Mouse (Mus musculus): ENCODE results near the gene Ms4a6c. TPM values are rescaled to one million over a fixed set of nuclear protein-coding genes. Genes with fewer than 3 reads are reported as not detected.
"Not testable (repeated sequence)": the region's sequence is repeated elsewhere in the genome, so short reads cannot be mapped to it uniquely, and the experiment has no call there.

The Ms4a6c gene
- polyA plus RNA-seq, 1 experiment from 2014 or later: 1.1 TPM

DNA sequence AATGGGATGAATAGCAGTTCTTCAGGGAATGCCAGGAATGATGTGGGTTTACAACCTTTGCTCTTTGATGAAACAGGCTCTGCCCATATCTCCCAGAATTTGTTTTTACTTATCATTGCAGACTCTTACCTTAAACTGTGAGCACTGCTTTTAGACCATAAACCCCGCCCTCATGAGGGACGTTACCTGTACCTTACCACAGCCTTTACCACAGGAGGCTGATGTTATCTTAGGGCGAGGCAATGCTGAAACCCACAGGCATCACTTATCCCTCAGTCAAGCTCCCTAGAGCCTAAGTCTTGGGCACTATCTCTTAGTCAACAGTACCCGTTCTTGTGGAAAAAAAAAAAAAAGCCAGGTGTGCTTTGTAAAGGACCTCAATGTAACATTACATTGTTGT is 47.7 kb downstream of the Ms4a6c start:
- no peak for ATAC-seq (ENCODE audit: insufficient read depth, low FRiP score, low TSS enrichment)
- 74% methylated on average over 4 of the region's 4 CpGs for WGBS
- H3K27ac ChIP-seq (ENCODE audit: low read depth, low read length): no peak overlapping the region
- H3K9ac ChIP-seq (ENCODE audit: low read length): no peak overlapping the region
- no peak for DNase-seq (ENCODE audit: low spot score)
- no peaks in the 10 kb centered on the region for H3K36me3 ChIP-seq (ENCODE audit: control insufficient read depth, insufficient read depth, low read length)
- no peaks in the 10 kb centered on the region for H3K4me1 ChIP-seq (ENCODE audit: control insufficient read depth, insufficient read depth, low read length)
- no peaks in the 10 kb centered on the region for H3K9me3 ChIP-seq (ENCODE audit: control insufficient read depth, low read length)
- H3K4me2 ChIP-seq (ENCODE audit: low read depth): no peak overlapping the region
- no peak overlapping the region for H3K4me3 ChIP-seq (ENCODE audit: low read depth, low read length)
- no peaks in the 10 kb centered on the region for H3K27me3 ChIP-seq (ENCODE audit: control insufficient read depth, insufficient read depth, low read length)

DNA sequence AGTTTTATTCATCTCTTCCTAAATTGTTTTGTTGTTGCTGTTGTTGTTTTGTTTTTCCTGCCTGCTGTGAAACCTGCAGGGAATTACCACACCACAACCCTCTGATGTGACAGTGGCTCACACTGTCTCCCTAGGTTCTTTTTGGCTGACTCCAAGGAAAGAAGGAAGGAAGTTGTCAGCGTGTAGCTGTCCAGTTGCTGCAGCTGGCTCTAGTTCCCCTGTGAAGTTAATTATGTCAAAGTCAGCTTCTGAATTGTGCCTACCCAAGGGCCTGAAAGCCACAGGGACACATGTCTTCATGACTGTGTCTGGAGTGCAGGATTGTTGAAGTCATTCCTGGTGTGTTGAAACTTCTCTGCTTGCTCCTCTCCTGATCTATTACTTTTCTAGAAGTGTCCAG is 48.2 kb downstream of the Ms4a6c start:
- not testable (repeated sequence) for H3K36me3 ChIP-seq (ENCODE audit: control insufficient read depth, insufficient read depth, low read length); ATAC-seq (ENCODE audit: insufficient read depth, low FRiP score, low TSS enrichment); H3K27me3 ChIP-seq (ENCODE audit: control insufficient read depth, insufficient read depth, low read length); H3K9ac ChIP-seq (ENCODE audit: low read length); H3K4me1 ChIP-seq (ENCODE audit: control insufficient read depth, insufficient read depth, low read length); DNase-seq (ENCODE audit: low spot score); H3K27ac ChIP-seq (ENCODE audit: low read depth, low read length); H3K4me3 ChIP-seq (ENCODE audit: low read depth, low read length); H3K4me2 ChIP-seq (ENCODE audit: low read depth); H3K9me3 ChIP-seq (ENCODE audit: control insufficient read depth, low read length)
- WGBS: 55% methylated on average over 1 of the region's 1 CpGs

DNA sequence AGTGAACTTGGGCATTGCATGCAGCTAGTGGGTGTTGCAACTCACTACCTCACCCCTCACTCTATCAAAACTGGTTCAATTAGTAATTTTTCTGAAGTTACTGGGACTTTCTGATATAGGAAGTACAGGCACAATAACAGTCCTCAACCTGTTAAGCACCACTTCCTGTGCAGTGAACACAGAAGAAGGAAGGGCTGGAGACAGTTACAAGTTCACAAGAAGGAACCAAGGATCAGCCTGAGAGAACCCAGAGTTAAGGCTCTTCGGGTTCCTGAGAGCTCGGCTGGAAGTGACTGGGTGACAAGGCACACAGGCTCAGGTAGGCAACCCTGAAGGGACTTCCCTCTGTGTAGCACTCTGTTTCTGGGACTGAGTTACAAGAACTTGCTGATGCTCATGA is 49.2 kb downstream of the Ms4a6c start:
- not testable (repeated sequence) for ATAC-seq (ENCODE audit: insufficient read depth, low FRiP score, low TSS enrichment); DNase-seq (ENCODE audit: low spot score); H3K9me3 ChIP-seq (ENCODE audit: control insufficient read depth, low read length); H3K36me3 ChIP-seq (ENCODE audit: control insufficient read depth, insufficient read depth, low read length); H3K4me1 ChIP-seq (ENCODE audit: control insufficient read depth, insufficient read depth, low read length); H3K27ac ChIP-seq (ENCODE audit: low read depth, low read length); H3K4me2 ChIP-seq (ENCODE audit: low read depth); H3K4me3 ChIP-seq (ENCODE audit: low read depth, low read length); H3K9ac ChIP-seq (ENCODE audit: low read length); H3K27me3 ChIP-seq (ENCODE audit: control insufficient read depth, insufficient read depth, low read length)
- 83% methylated on average over 2 of the region's 2 CpGs for WGBS

DNA sequence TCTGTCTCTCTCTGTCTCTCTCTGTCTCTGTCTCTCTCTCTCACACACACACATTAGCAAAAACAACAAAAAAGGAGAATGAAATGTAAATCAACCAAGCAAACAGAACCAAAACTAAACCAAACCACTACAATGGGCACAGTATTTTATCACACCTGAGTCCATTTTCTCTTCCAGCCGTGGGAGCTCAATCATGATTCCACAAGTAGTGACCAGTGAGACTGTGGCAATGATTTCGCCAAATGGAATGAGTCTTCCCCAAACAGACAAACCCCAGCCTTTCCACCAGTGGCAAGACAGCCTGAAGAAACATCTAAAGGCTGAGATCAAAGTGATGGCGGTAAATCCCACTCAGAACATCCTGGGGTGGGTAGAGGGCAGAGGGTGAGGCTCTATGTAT is 51.0 kb downstream of the Ms4a6c start:
- Histone ChIP-seq H3K36me3 (ENCODE audit: control insufficient read depth, insufficient read depth, low read length) (no peaks in the 10 kb centered on the region), H3K27ac (ENCODE audit: low read depth, low read length) (no peak overlapping the region), H3K4me1 (ENCODE audit: control insufficient read depth, insufficient read depth, low read length) (no peaks in the 10 kb centered on the region), H3K9me3 (ENCODE audit: control insufficient read depth, low read length) (no peaks in the 10 kb centered on the region), H3K4me3 (ENCODE audit: low read depth, low read length) (no peak overlapping the region), H3K27me3 (ENCODE audit: control insufficient read depth, insufficient read depth, low read length) (no peaks in the 10 kb centered on the region), H3K4me2 (ENCODE audit: low read depth) (no peak overlapping the region), H3K9ac (ENCODE audit: low read length) (no peak overlapping the region)
- WGBS: 87% methylated on average over 3 of the region's 3 CpGs
- DNase-seq (ENCODE audit: low spot score): no peak
- no peak for ATAC-seq (ENCODE audit: insufficient read depth, low FRiP score, low TSS enrichment)

Other genes starting within 250 kb of the Ms4a6c start
- gene Ms4a12, start 236.9 kb upstream of the Ms4a6c start, polyA plus RNA-seq (2014; fragmentation: Nextera tagmentation; extraction: Ambion mirVana): not detected in 2 replicates
- gene Ms4a1, start 203.1 kb upstream of the Ms4a6c start, polyA plus RNA-seq (2014; fragmentation: Nextera tagmentation; extraction: Ambion mirVana): not detected in 2 replicates
- gene Ms4a5, start 185.5 kb upstream of the Ms4a6c start, polyA plus RNA-seq (2014; fragmentation: Nextera tagmentation; extraction: Ambion mirVana): not detected in 2 replicates
- gene Ms4a14, start 154.9 kb upstream of the Ms4a6c start, polyA plus RNA-seq (2014; fragmentation: Nextera tagmentation; extraction: Ambion mirVana): not detected in 2 replicates
- 0.45 and 1.3 TPM in 2 replicates for gene Ms4a7, start 133.2 kb upstream of the Ms4a6c start, polyA plus RNA-seq (2014; fragmentation: Nextera tagmentation; extraction: Ambion mirVana)
- gene Ms4a4a, start 93.8 kb upstream of the Ms4a6c start, polyA plus RNA-seq (2014; fragmentation: Nextera tagmentation; extraction: Ambion mirVana): 1.1 and 1.8 TPM in 2 replicates
- 0.17 TPM in 1 of 2 replicates, not detected in the other for gene Ms4a4c, start 64.6 kb upstream of the Ms4a6c start, polyA plus RNA-seq (2014; fragmentation: Nextera tagmentation; extraction: Ambion mirVana)
- gene Ms4a4b, start 25.8 kb upstream of the Ms4a6c start, polyA plus RNA-seq (2014; fragmentation: Nextera tagmentation; extraction: Ambion mirVana): not detected in 2 replicates
- not detected in 2 replicates for gene Gm8369, start 16.6 kb downstream of the Ms4a6c start, polyA plus RNA-seq (2014; fragmentation: Nextera tagmentation; extraction: Ambion mirVana)
- 1.9 and 3.0 TPM in 2 replicates for gene Ms4a6b, start 47.1 kb downstream of the Ms4a6c start, polyA plus RNA-seq (2014; fragmentation: Nextera tagmentation; extraction: Ambion mirVana)
- gene Ms4a4d, start 67.4 kb downstream of the Ms4a6c start, polyA plus RNA-seq (2014; fragmentation: Nextera tagmentation; extraction: Ambion mirVana): 0.49 and 0.53 TPM in 2 replicates
- gene Ms4a6d, start 135.5 kb downstream of the Ms4a6c start, polyA plus RNA-seq (2014; fragmentation: Nextera tagmentation; extraction: Ambion mirVana): 1.9 and 3.5 TPM in 2 replicates
- gene Ms4a2, start 154.4 kb downstream of the Ms4a6c start, polyA plus RNA-seq (2014; fragmentation: Nextera tagmentation; extraction: Ambion mirVana): 0.15 TPM in 1 of 2 replicates, not detected in the other
- 0.32 TPM in 1 of 2 replicates, not detected in the other for gene Ms4a3, start 171.5 kb downstream of the Ms4a6c start, polyA plus RNA-seq (2014; fragmentation: Nextera tagmentation; extraction: Ambion mirVana)
- not detected in 2 replicates for gene Oosp2, start 191.2 kb downstream of the Ms4a6c start, polyA plus RNA-seq (2014; fragmentation: Nextera tagmentation; extraction: Ambion mirVana)
- gene Oosp1, start 221.8 kb downstream of the Ms4a6c start, polyA plus RNA-seq (2014; fragmentation: Nextera tagmentation; extraction: Ambion mirVana): not detected in 2 replicates
- not detected in 2 replicates for gene Oosp3, start 227.7 kb downstream of the Ms4a6c start, polyA plus RNA-seq (2014; fragmentation: Nextera tagmentation; extraction: Ambion mirVana)

All from neural tube, embryonic 11.5 days (tissue).